Mouse (Mus musculus) thymus, adult 2 months (tissue): ENCODE results near the gene Sycp2.

Experiments
- CTCF ChIP-seq: fragments of 200-500 bp; IDR thresholded peaks from 2 replicates; pipeline ENCODE4 v1.5.1; 2012; ENCODE audit warnings: mild to moderate bottlenecking, control low read depth, low read length, moderate library complexity, borderline replicate concordance; ENCODE audit not compliant: control insufficient read depth, poor library complexity, insufficient read depth; ENCODE audit errors: extremely low read depth
- POLR2A ChIP-seq: fragments of 200-500 bp; IDR thresholded peaks from 2 replicates; pipeline ENCODE4 v1.6.1; 2012; ENCODE audit warnings: mild to moderate bottlenecking, low read length, control low read depth, moderate library complexity; ENCODE audit not compliant: control insufficient read depth, poor library complexity, insufficient read depth; ENCODE audit errors: extremely low read depth

DNA sequence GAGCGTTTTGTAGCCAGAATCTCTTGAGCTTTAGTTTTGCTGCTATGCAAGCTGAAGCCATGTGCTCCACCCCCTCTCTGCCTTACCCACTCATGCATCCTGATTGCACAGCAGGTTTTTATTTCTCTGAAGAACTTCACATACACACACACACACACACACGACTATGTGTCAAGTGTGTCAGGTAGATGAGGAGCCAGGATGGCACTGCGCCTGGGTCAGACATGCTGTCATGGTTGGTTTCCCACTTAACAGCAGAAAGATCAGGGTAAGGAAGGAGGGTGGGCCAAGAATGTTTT, 7.6 kb upstream of the Sycp2 start:
- no peak for TF ChIP-seq CTCF
- TF ChIP-seq POLR2A: no peak
